Mouse (Mus musculus) ES-E14 (cell line): ENCODE data around the gene Ugt1a7c. TPM values are rescaled to one million over a fixed set of nuclear protein-coding genes. Genes with fewer than 3 reads are reported as not detected.

Experiments
- DNase-seq: peaks from one replicate; pipeline ENCODE4 v3.0.0-alpha.2; 2013; ENCODE audit warnings: low read depth, low spot score
- H3K27ac ChIP-seq: 2 replicates; pipeline ENCODE4 v1.5.1; 2012; ENCODE audit warnings: low read depth, mild to moderate bottlenecking, low read length, moderate library complexity, mixed read lengths; ENCODE audit not compliant: poor library complexity, insufficient read depth, severe bottlenecking
- H3K36me3 ChIP-seq: 2 replicates; pipeline ENCODE4 v1.6.1; 2012; ENCODE audit warnings: mild to moderate bottlenecking, low read length, moderate library complexity, mixed read lengths; ENCODE audit not compliant: control insufficient read depth, poor library complexity, insufficient read depth, severe bottlenecking
- H3K4me1 ChIP-seq, 2 experiments: fragments of 150-350 bp in 1 of 2; sonication (generic) in 1 of 2; 2 replicates each; pipeline ENCODE4 v1.6.1; 2012; ENCODE audit warnings: low read length in 2 of 2, mild to moderate bottlenecking in 1 of 2, mixed read lengths in 1 of 2; ENCODE audit not compliant: control insufficient read depth in 2 of 2, insufficient read depth in 2 of 2, poor library complexity in 1 of 2
- H3K4me3 ChIP-seq, 2 experiments: fragments of 150-350 bp in 1 of 2; sonication (generic) in 1 of 2; 2 replicates each; pipeline ENCODE4 v1.5.1; 2012; ENCODE audit warnings: low read length in 2 of 2, low read depth in 1 of 2, mild to moderate bottlenecking in 1 of 2, mixed read lengths in 1 of 2; ENCODE audit not compliant: insufficient read depth in 1 of 2, poor library complexity in 1 of 2, severe bottlenecking in 1 of 2
- H3K9ac ChIP-seq: 2 replicates; pipeline ENCODE4 v1.6.1; 2012; ENCODE audit warnings: low read depth, mild to moderate bottlenecking, low read length, mixed read lengths; ENCODE audit not compliant: poor library complexity, insufficient read depth, severe bottlenecking
- H3K9me3 ChIP-seq: fragments of 150-350 bp; sonication (generic); 2 replicates; pipeline ENCODE4 v1.6.1; 2012; ENCODE audit warnings: low read depth, mild to moderate bottlenecking, low read length; ENCODE audit not compliant: control insufficient read depth, insufficient read depth
- CHD2 ChIP-seq: IDR thresholded peaks from 2 replicates; pipeline ENCODE4 v1.6.1; 2014; ENCODE audit warnings: mild to moderate bottlenecking, low read depth, low read length, inconsistent platforms
- HCFC1 ChIP-seq: IDR thresholded peaks from 2 replicates; pipeline ENCODE4 v1.6.1; 2012; ENCODE audit warnings: low read length, inconsistent platforms, borderline replicate concordance; ENCODE audit not compliant: insufficient read depth
- MAFK ChIP-seq: IDR thresholded peaks from 2 replicates; pipeline ENCODE4 v1.6.1; 2014; ENCODE audit warnings: mild to moderate bottlenecking, low read depth, low read length, inconsistent platforms; ENCODE audit not compliant: insufficient read depth
- ZC3H11A ChIP-seq: IDR thresholded peaks from 2 replicates; pipeline ENCODE4 v1.6.1; 2012; ENCODE audit warnings: low read depth, mild to moderate bottlenecking, inconsistent platforms, low read length, borderline replicate concordance
- ZNF384 ChIP-seq: IDR thresholded peaks from 2 replicates; pipeline ENCODE4 v1.6.1; 2012; ENCODE audit warnings: low read depth, low read length, inconsistent platforms
- in situ Hi-C, 2 experiments: fragments of 600-800 bp; cut with MboI; formaldehyde crosslinking; loops; one replicate each; pipeline ENCODE4 v1.15.1; 2025; ENCODE audit warnings: low sequenced_read_pairs in 2 of 2, inconsistent platforms in 1 of 2; ENCODE audit not compliant: unreplicated experiment in 2 of 2
- total RNA-seq: library from RNA; depleted of rRNA; stranded (reverse); fragments of 300-350 nt; gene quantifications from 2 replicates; pipeline ENCODE4 v1.2.3, GENCODE M21; 2012

Ugt1a7c gene
- total RNA-seq, 1 experiment: 0.09 TPM

- Histone ChIP-seq H3K27ac (no peak overlapping the region), H3K36me3 (no peaks in the 10 kb centered on the region), H3K9me3 (no peaks in the 10 kb centered on the region), H3K9ac (no peak overlapping the region), H3K4me3 (no peak overlapping the region), H3K4me1 (no peaks in the 10 kb centered on the region)
- in situ Hi-C loops: no loop called here
- TF ChIP-seq ZNF384: no peak
- no peak for TF ChIP-seq CHD2
- no peak for TF ChIP-seq ZC3H11A
- no peak for TF ChIP-seq MAFK
- TF ChIP-seq HCFC1: no peak
- DNase-seq: no peak
These were observed 139.4 kb downstream of the Ugt1a7c start for GRCm38 (mm10) chr1:88234248-88234610.

GRCm38 (mm10) chr1:88234646-88235045, 139.8 kb downstream of the Ugt1a7c start:
- no peaks in the 10 kb centered on the region for H3K9me3 ChIP-seq
- no peaks in the 10 kb centered on the region for H3K4me1 ChIP-seq
- H3K4me3 ChIP-seq: no peak overlapping the region
- no peak overlapping the region for H3K27ac ChIP-seq
- H3K9ac ChIP-seq: no peak overlapping the region
- no peak for DNase-seq
- no peaks in the 10 kb centered on the region for H3K36me3 ChIP-seq
- TF ChIP-seq MAFK: no peak
- no peak for TF ChIP-seq CHD2
- no peak for TF ChIP-seq ZC3H11A
- no peak for TF ChIP-seq ZNF384
- TF ChIP-seq HCFC1: no peak
- in situ Hi-C loops: no loop called here

- no peak overlapping the region for H3K9ac ChIP-seq
- DNase-seq: no peak
- no peak overlapping the region; the same call in 1 of the 2 replicates for H3K27ac ChIP-seq
- no peaks in the 10 kb centered on the region for H3K36me3 ChIP-seq
- TF ChIP-seq HCFC1: no peak
- no peak for TF ChIP-seq MAFK
- no peak for TF ChIP-seq ZC3H11A
- TF ChIP-seq ZNF384: no peak
- TF ChIP-seq CHD2: no peak
- H3K4me1 ChIP-seq: no peaks in the 10 kb centered on the region
- in situ Hi-C loops: no loop called here
- H3K4me3 ChIP-seq: no peak overlapping the region
- no peaks in the 10 kb centered on the region for H3K9me3 ChIP-seq
These were observed 140.4 kb downstream of the Ugt1a7c start for GRCm38 (mm10) chr1:88235046-88235893.

GRCm38 (mm10) chr1:88235894-88236415, 141.1 kb downstream of the Ugt1a7c start:
- in situ Hi-C loops: no loop called here
- Histone ChIP-seq H3K36me3 (no peaks in the 10 kb centered on the region), H3K4me1 (no peaks in the 10 kb centered on the region), H3K27ac (no peak overlapping the region), H3K9ac (no peak overlapping the region), H3K4me3 (no peak overlapping the region), H3K9me3 (no peaks in the 10 kb centered on the region)
- DNase-seq: no peak
- no peak for TF ChIP-seq HCFC1
- TF ChIP-seq CHD2: no peak
- TF ChIP-seq MAFK: no peak
- TF ChIP-seq ZC3H11A: no peak
- TF ChIP-seq ZNF384: no peak
